Mouse (Mus musculus) CD4-positive naive resting alpha-beta T cell, adult 76 days (primary cell): ENCODE data around the gene Ube2g2. TPM values are rescaled to one million over a fixed set of nuclear protein-coding genes. Genes with fewer than 3 reads are reported as not detected.

ENCODE experiments used
- total RNA-seq: library from RNA; stranded (reverse); gene quantifications from one replicate; pipeline ENCODE4 v1.2.4, GENCODE M21; 2023

Ube2g2 gene
- 34.7 TPM for total RNA-seq

GRCm38 (mm10) chr10:77622055-77622988, at the start of gene Ube2g2:
TSS of gene Ube2g2 (plus strand) at chr10:77622275.

GRCm38 (mm10) chr10:77581408-77582284, 40.4 kb upstream of the Ube2g2 start, which contains the start of gene Pttg1ip:
TSS of gene Pttg1ip (plus strand) at chr10:77581720.

GRCm38 (mm10) chr10:77605908-77606826, 15.9 kb upstream of the Ube2g2 start, which contains the start of the genes Sumo3 and Gm49325:
TSS of gene Sumo3 (plus strand) at chr10:77606097.
TSS of gene Gm49325 (plus strand) at chr10:77606197.

GRCm38 (mm10) chr10:77685895-77686664, 64.0 kb downstream of the Ube2g2 start, which contains the start of gene Tspear:
TSS of gene Tspear (plus strand) at chr10:77686569.

GRCm38 (mm10) chr10:77690356-77690807, 68.3 kb downstream of the Ube2g2 start, which contains the start of gene Gm19402:
TSS of gene Gm19402 (minus strand) at chr10:77690757.

Other genes starting within 250 kb of the Ube2g2 start
- gene Adarb1, start 204.0 kb upstream of the Ube2g2 start, total RNA-seq: 2.8 TPM
- 23.1 TPM for gene Fam207a, start 106.5 kb upstream of the Ube2g2 start, total RNA-seq
- 225 TPM for gene Itgb2, start 92.0 kb upstream of the Ube2g2 start, total RNA-seq
- 100 TPM for gene Pttg1ip, start 40.6 kb upstream of the Ube2g2 start, total RNA-seq
- gene Sumo3, start 16.2 kb upstream of the Ube2g2 start, total RNA-seq: 67.6 TPM
- not detected for gene Gm49325, start 16.1 kb upstream of the Ube2g2 start, total RNA-seq
- 0.64 TPM for gene Tspear, start 64.3 kb downstream of the Ube2g2 start, total RNA-seq
- not detected for gene Gm19402, start 68.5 kb downstream of the Ube2g2 start, total RNA-seq
- gene Gm9508, start 75.0 kb downstream of the Ube2g2 start, total RNA-seq: not detected
- gene Gm10272, start 84.4 kb downstream of the Ube2g2 start, total RNA-seq: not detected
- gene Gm10024, start 89.2 kb downstream of the Ube2g2 start, total RNA-seq: not detected
- gene Gm10142, start 93.5 kb downstream of the Ube2g2 start, total RNA-seq: not detected
- not detected for gene Krtap12-1, start 98.3 kb downstream of the Ube2g2 start, total RNA-seq
- not detected for gene Gm10100, start 104.2 kb downstream of the Ube2g2 start, total RNA-seq
- not detected for gene Gm18596, start 120.4 kb downstream of the Ube2g2 start, total RNA-seq
- not detected for gene Gm9736, start 129.1 kb downstream of the Ube2g2 start, total RNA-seq
- gene Gm3233, start 137.4 kb downstream of the Ube2g2 start, total RNA-seq: not detected
- gene Gm3238, start 149.1 kb downstream of the Ube2g2 start, total RNA-seq: not detected
- not detected for gene Gm7138, start 154.7 kb downstream of the Ube2g2 start, total RNA-seq
- gene Gm3250, start 160.3 kb downstream of the Ube2g2 start, total RNA-seq: not detected
- not detected for gene Gm7137, start 165.9 kb downstream of the Ube2g2 start, total RNA-seq
- not detected for gene Gm9639, start 172.8 kb downstream of the Ube2g2 start, total RNA-seq
- gene Gm19668, start 176.9 kb downstream of the Ube2g2 start, total RNA-seq: not detected
- gene Gm9507, start 189.6 kb downstream of the Ube2g2 start, total RNA-seq: not detected
- gene Gm2696, start 192.4 kb downstream of the Ube2g2 start, total RNA-seq: not detected
- gene Krtap10-4, start 204.8 kb downstream of the Ube2g2 start, total RNA-seq: not detected
- gene Krtap10-10, start 213.7 kb downstream of the Ube2g2 start, total RNA-seq: not detected
- not detected for gene Gm36176, start 224.5 kb downstream of the Ube2g2 start, total RNA-seq
- gene Gm10318, start 230.6 kb downstream of the Ube2g2 start, total RNA-seq: not detected
- not detected for gene Gm3285, start 239.7 kb downstream of the Ube2g2 start, total RNA-seq